Mouse (Mus musculus) liver, embryonic 14.5 days (tissue): Measurements from ENCODE around the gene Ubtf. TPM values are rescaled to one million over a fixed set of nuclear protein-coding genes. Genes with fewer than 3 reads are reported as not detected.

ENCODE experiments used
- ATAC-seq: fragments of 200-750 bp; cut with Nextera tagmentation; 2 replicates; pipeline ENCODE4 v1.8.0; 2017; ENCODE audit warnings: moderate number of reproducible peaks, mild to moderate bottlenecking, moderate library complexity; ENCODE audit not compliant: insufficient read depth
- DNase-seq, 3 experiments: peaks; one replicate each; pipeline ENCODE4 v3.0.0-alpha.2; 2012 to 2013; ENCODE audit warnings: low read depth in 3 of 3, low spot score in 3 of 3
- H3K27ac ChIP-seq: fragments of 300-500 bp; sonication (generic); 2 replicates; pipeline ENCODE4 v1.5.1; 2014; ENCODE audit warnings: moderate library complexity, mild to moderate bottlenecking, control low read depth, inconsistent platforms
- H3K27me3 ChIP-seq: fragments of 300-500 bp; sonication (generic); 2 replicates; pipeline ENCODE4 v1.6.1; 2014; ENCODE audit warnings: mild to moderate bottlenecking, low read length, moderate library complexity; ENCODE audit not compliant: control insufficient read depth, insufficient read depth
- H3K36me3 ChIP-seq: fragments of 300-500 bp; sonication (generic); replicated peaks from 2 replicates; pipeline ENCODE4 v1.6.1; 2014; ENCODE audit warnings: low read depth; ENCODE audit not compliant: control insufficient read depth, insufficient read depth
- H3K4me1 ChIP-seq, 2 experiments: fragments of 200-500 bp in 1 of 2; fragments of 300-500 bp in 1 of 2; sonication (generic) in 1 of 2; replicated peaks; 2 replicates each; pipeline ENCODE4 v1.6.1; 2012 to 2014; ENCODE audit warnings: antibody characterized with exemption in 1 of 2, inconsistent platforms in 1 of 2, low read length in 1 of 2; ENCODE audit not compliant: control insufficient read depth in 2 of 2, insufficient read depth in 2 of 2
- H3K4me2 ChIP-seq: fragments of 300-500 bp; sonication (generic); 2 replicates; pipeline ENCODE4 v1.6.1; 2014; ENCODE audit warnings: low read depth, mild to moderate bottlenecking, control low read depth, moderate library complexity
- H3K4me3 ChIP-seq, 2 experiments: fragments of 200-500 bp in 1 of 2; fragments of 300-500 bp in 1 of 2; sonication (generic) in 1 of 2; 2 replicates each; pipeline ENCODE4 v1.5.1; 2012 to 2014; ENCODE audit warnings: low read depth in 2 of 2, low read length in 2 of 2, mild to moderate bottlenecking in 2 of 2, control low read depth in 1 of 2, inconsistent platforms in 1 of 2, moderate library complexity in 1 of 2; ENCODE audit not compliant: insufficient read depth in 1 of 2
- H3K9ac ChIP-seq: fragments of 300-500 bp; sonication (generic); replicated peaks from 2 replicates; pipeline ENCODE4 v1.6.1; 2014; ENCODE audit warnings: mild to moderate bottlenecking, control low read depth, moderate library complexity
- H3K9me3 ChIP-seq: fragments of 300-500 bp; sonication (generic); 2 replicates; pipeline ENCODE4 v1.6.1; 2016; ENCODE audit warnings: low read length, mixed read lengths; ENCODE audit not compliant: control insufficient read depth
- CTCF ChIP-seq: IDR thresholded peaks from 2 replicates; pipeline ENCODE4 v1.5.1; 2016; ENCODE audit warnings: antibody characterized with exemption, low read depth, control low read depth
- EP300 ChIP-seq: IDR thresholded peaks from 2 replicates; pipeline ENCODE4 v1.6.1; 2016; ENCODE audit warnings: antibody characterized with exemption, low read depth
- WGBS: fragments of 180-500 bp; shearing (Covaris S2); extraction: QIAGEN DNeasy Blood & Tissue Kit; methylation state at CpG from one replicate; pipeline ENCODE4 v1.1.7; 2014; ENCODE audit not compliant: insufficient replicate concordance; 5-methylcytosine and 5-hydroxymethylcytosine counted together
- polyA plus RNA-seq, 2 experiments: library from polyadenylated mRNA; depleted of rRNA in 1 of 2; stranded (reverse) in 1 of 2; unstranded in 1 of 2; fragments of >200 nt; fragmentation: Nextera tagmentation in 1 of 2; extraction: Ambion mirVana in 1 of 2; gene quantifications; 2 replicates each; pipeline versions ENCODE4 v1.2.1 to v1.2.3; 2012 to 2014

Ubtf gene
- polyA plus RNA-seq, 2 experiments = 34.7 to 42.5 TPM

DNA sequence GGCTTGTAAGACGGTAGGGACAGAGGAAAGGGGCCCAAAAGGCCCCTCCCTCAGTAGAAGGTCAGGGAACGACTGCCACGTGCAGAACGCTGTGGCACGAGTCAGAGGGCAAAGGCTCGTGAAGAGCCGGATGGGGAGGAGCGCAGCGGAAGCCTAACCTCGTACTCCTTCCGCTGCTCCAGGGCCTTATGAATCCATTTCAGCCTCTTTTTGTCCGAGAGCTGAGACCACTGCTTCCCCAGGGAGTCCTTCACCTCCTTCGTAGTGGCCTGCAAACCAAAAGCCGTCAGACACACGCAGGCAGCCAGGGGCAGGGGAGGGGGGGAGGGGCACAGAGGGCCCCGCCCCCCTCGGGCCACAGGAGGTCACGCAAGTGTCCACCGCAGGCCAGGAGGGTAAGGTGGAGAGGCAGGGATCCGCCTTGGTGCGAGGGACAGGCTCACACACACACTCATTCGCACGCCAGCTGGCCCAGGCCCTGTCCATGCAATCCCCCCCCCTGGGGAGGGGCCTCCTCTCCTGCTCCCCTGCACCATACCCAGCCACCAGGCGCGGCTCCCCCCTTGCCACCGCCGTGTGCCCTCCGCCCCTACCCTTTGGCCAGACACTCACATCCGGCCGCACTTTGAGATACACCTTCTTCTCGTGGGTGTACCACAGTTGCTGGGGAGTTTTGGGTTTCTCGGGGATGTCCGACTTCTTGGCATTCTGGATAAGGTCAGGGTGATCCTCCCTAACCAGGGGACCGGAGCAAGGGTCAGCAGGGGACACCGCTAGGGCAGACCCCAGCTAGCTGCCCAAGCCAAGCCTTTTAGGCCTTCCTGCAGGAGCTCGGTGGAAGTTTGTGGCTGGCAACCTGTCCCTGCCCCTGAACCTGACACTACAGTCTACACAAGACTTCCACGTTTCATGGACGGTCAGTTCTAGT lies 8.5 kb downstream of the Ubtf start:
- no peak overlapping the region for H3K4me3 ChIP-seq
- TF ChIP-seq CTCF = no peak
- TF ChIP-seq EP300 = no peak
- ATAC-seq (no peak), DNase-seq (no peak)
- peaks cover 18 to 21% of the 10 kb centered on the region in 2 experiments for H3K4me1 ChIP-seq
- no peak overlapping the region for H3K9ac ChIP-seq
- H3K9me3 ChIP-seq = no peaks in the 10 kb centered on the region
- WGBS = 53% methylated on average over 38 of the region's 38 CpGs
- no peaks in the 10 kb centered on the region for H3K27me3 ChIP-seq
- peak overlapping the region; percentile 84 for H3K4me2 ChIP-seq
- peaks cover 76% of the 10 kb centered on the region for H3K36me3 ChIP-seq
- no peak overlapping the region for H3K27ac ChIP-seq

DNA sequence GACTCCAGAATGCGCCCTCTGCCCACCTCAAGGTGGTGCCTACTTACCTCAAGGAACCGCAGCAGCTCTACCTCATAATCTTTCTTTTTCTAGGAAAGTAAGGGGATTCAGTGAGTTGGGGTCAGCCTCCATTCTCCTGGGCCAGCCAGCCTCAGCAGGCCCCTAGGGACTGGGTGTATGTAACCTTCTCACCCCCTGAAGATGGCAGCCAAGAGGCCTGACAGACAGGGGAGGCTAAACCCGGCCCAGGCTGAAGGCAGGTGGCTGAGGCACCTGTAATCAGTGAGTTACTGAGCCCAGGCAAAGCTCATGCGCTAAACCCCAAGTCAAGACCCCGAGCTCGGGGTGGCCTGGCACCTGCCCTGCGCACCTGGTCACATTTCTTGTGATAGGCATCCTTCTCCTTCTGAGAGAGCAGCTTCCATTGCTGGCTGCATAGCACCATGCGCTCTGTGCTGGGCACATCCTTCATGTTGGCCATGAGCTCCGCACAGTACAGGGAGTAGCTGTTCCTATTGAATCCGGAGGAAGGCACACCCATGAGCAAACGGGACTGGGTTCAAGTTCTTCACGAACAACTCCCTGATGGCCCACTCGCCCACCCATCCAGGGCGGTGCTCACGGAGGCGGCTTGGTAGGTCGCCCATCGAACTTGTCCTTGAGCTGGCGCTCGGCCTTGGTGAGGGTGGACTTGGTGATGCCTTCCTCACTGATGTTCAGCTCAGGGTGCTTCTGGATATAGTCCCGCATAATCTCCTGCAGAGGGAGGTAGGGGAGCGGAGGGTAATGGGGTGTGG lies 9.5 kb downstream of the Ubtf start:
- Histone ChIP-seq H3K36me3 (peaks cover 73% of the 10 kb centered on the region), H3K27ac (peak overlapping the region; percentile 63)

DNA sequence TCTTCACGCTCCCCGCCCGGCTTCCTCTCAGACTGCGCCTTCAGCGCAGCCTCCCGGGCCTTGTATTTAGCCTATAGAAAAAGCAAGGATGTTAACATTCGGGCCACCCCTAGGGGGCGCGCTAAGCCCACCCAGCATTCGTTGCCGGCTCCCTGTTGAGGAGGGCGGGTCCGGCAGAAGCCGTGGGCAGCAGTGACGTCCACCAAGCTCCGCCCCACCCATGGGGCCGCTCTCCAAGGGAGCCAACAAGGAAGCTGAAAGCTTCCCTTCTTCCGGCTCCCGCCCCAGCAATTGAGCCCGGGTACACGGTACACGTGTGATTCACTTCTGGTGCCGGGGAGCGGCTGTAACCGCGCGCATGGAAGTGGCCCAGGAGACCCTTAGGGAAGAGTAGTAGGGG lies 10.6 kb downstream of the Ubtf start:
- Histone ChIP-seq H3K36me3 (peaks cover 62% of the 10 kb centered on the region), H3K4me1 (peaks cover 10 to 12% of the 10 kb centered on the region in 2 experiments), H3K27me3 (no peaks in the 10 kb centered on the region), H3K27ac (peak overlapping the region; percentile 63), H3K4me2 (peak overlapping the region; percentile 84), H3K9ac (peak overlapping the region; percentile 55), H3K4me3 (peak overlapping the region; percentile 49 to 57), H3K9me3 (no peaks in the 10 kb centered on the region)
- ATAC-seq (peak; percentile 93), DNase-seq (peak; percentile 93 to 96 (median 95))
- TF ChIP-seq EP300 = peak; percentile 50
- TF ChIP-seq CTCF = peak; percentile 99
- under 1% methylated on average over 27 of the region's 27 CpGs for WGBS

More for the DNA sequence above, 9.5 kb downstream of the Ubtf start:
- peaks cover 10 to 12% of the 10 kb centered on the region in 2 experiments for H3K4me1 ChIP-seq
- WGBS = 68% methylated on average over 22 of the region's 22 CpGs
- TF ChIP-seq CTCF (peak; percentile 12; the same call in 1 of the 2 replicates), EP300 (no peak)
- peak overlapping the region; percentile 55 for H3K9ac ChIP-seq
- DNase-seq (no peak), ATAC-seq (no peak)
- H3K9me3 ChIP-seq = no peaks in the 10 kb centered on the region
- H3K27me3 ChIP-seq = no peaks in the 10 kb centered on the region
- H3K4me3 ChIP-seq = peak overlapping the region; percentile 49 to 57
- peak overlapping the region; percentile 84 for H3K4me2 ChIP-seq

DNA sequence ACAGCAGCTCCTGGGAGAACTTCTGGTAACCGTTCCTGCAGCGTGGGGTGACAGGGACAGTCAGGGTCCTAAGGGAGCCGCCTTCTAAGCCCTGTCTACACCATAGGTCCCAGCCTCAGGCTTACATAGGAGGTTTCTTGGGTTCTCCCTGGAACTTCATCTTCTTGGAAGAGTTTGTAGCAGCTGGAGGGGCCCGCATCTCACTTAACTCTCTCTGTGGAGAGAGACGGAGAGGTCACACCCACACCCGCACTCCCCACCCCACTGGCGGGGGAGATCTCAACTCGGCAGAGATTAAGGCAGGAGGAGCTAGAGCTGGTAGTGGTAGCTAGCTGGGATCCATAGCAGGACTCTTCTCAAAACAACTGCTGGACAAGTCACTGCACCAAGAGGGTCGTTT lies 11.4 kb downstream of the Ubtf start:
- DNase-seq (no peak), ATAC-seq (no peak)
- no peaks in the 10 kb centered on the region for H3K27me3 ChIP-seq
- H3K9me3 ChIP-seq = no peaks in the 10 kb centered on the region
- WGBS = 64% methylated on average over 9 of the region's 9 CpGs
- H3K4me1 ChIP-seq = peaks cover 10 to 12% of the 10 kb centered on the region in 2 experiments
- peaks cover 54% of the 10 kb centered on the region for H3K36me3 ChIP-seq
- no peak overlapping the region for H3K4me3 ChIP-seq
- H3K4me2 ChIP-seq = no peak overlapping the region
- H3K27ac ChIP-seq = no peak overlapping the region
- TF ChIP-seq EP300 = no peak
- no peak for TF ChIP-seq CTCF
- H3K9ac ChIP-seq = no peak overlapping the region

DNA sequence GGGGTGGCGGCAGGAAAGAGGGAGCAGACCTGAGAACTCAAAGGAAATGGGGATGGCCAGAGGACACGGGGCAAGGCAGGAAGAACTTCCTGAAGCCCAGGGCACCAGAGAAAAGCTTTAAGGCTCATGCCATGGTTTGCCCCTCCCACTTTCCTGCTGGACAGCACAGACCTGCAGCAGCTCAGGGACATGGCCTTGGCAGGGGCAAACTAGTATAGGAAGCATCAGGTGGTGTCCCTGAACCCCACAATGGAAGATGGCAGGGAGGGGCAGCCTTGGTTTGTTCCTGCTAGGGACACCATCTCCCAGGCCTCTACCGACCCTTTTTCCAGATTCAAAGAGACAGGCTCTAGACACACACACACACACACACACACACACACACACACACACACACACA lies 14.2 kb downstream of the Ubtf start:
- ATAC-seq (no peak), DNase-seq (no peak)
- Histone ChIP-seq H3K4me3 (no peak overlapping the region), H3K27ac (no peak overlapping the region), H3K9ac (no peak overlapping the region), H3K9me3 (no peaks in the 10 kb centered on the region), H3K4me2 (no peak overlapping the region), H3K4me1 (peaks cover 10% of the 10 kb centered on the region in 2 experiments), H3K27me3 (no peaks in the 10 kb centered on the region), H3K36me3 (peaks cover 40% of the 10 kb centered on the region)
- TF ChIP-seq CTCF (no peak), EP300 (no peak)
- WGBS = 66% methylated on average over 3 of the region's 3 CpGs
